Mouse (Mus musculus): Measurements from ENCODE around the gene Fbxl18.

The Fbxl18 gene

DNA sequence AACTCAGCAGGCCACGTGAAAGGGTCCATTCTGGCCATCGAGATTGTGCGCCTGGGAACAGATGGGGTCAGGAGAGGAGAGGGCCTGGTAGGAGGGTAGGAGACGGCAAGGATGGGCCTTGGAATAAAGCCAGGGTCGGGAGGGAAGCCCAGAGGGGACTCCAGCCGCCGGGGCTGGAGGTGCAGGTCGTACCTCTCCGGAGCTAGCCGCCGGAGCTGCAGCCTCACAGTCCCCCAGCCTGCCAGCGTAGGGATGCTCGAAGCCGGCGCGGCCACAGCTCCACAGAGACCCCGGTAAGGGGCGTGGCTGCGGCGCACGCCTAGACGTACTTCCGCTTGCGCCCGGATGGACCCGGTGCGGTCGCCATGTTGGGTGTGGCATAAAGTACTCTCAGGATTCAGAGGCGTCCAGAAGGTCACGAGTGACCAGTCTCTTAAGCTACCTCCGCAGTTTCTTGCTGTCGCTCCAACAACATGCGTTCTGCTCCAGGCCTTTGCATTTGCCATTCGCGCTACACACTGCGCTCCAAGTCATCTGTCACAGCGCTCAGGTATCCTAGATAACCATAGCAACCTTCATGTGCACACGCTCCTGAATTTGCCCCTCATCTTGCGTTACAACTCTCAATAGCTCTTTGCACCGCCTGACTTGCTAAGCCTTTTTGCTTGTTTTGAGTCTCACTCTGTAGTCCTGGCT lies at the start of gene Fbxl18:
Gene Fbxl18, minus strand, starts transcription at position 504 of the 696 bp plus-strand sequence.
- in situ Hi-C loops (cut with MboI; ENCODE audit: low pct_unique_long_range_greater_than_20kb in 1 of 2, low sequenced_read_pairs in 2 of 2, unreplicated experiment in 1 of 2): no loop called here

- in situ Hi-C loops (cut with MboI; ENCODE audit: low pct_unique_long_range_greater_than_20kb in 1 of 2, low sequenced_read_pairs in 2 of 2, unreplicated experiment in 1 of 2): loop anchor here (5.0 to 25.0 kb wide), 3 partner anchors 97 to 354 kb away; partner anchors contain the start of gene Zfp853 (in 2 of the 2)
These were observed 45.2 kb upstream of the Fbxl18 start for GRCm38 (mm10) chr5:142940393-142940792.

- in situ Hi-C loops (cut with MboI; ENCODE audit: low pct_unique_long_range_greater_than_20kb in 1 of 2, low sequenced_read_pairs in 2 of 2, unreplicated experiment in 1 of 2): loop anchor here (5.0 to 25.0 kb wide), 2 partner anchors 99 to 349 kb away; partner anchors contain the start of gene Zfp853 (in 1 of the 2)
These were observed 42.9 kb upstream of the Fbxl18 start for GRCm38 (mm10) chr5:142937956-142938727.

- in situ Hi-C loops (cut with MboI; ENCODE audit: low pct_unique_long_range_greater_than_20kb in 1 of 2, low sequenced_read_pairs in 2 of 2, unreplicated experiment in 1 of 2): loop anchor here (5.0 to 25.0 kb wide), 2 partner anchors 101 to 351 kb away; partner anchors contain the start of gene Zfp853 (in 1 of the 2)
These were observed 41.1 kb upstream of the Fbxl18 start for GRCm38 (mm10) chr5:142936336-142936719.

DNA sequence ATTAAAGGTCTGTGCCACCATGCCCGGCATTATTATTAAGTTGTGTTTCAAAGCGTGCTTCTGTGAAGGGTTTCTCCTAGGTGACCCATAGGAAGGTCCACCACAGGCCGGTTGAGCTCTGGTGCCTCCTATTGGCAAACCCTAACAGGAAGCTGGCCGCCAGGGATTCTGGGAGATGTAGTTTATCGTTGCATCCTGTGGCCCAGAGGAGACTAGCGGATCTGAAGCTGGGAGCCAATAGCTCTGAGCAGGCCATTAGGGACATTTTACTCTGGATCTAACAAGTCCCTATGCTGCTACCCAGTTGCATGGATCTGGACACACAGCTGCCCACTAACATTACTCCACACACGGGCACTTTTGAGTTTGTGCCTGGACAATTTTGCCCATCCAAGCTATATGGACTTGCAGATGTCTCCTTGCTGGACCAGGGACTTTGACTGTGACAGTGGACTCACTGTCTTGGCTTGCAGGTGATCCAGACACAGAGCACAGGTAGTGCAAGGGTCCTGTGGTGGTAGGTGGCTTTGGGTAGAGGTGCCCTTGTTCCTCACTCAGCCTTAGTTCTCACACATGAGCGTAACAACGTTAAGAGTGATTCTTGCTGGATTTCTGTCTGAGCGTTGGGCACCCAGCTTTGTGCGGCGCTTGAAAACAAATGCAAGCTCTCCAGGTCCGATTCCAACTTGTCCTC lies 40.6 kb upstream of the Fbxl18 start:
- in situ Hi-C loops (cut with MboI; ENCODE audit: low pct_unique_long_range_greater_than_20kb in 1 of 2, low sequenced_read_pairs in 2 of 2, unreplicated experiment in 1 of 2): loop anchor here (5.0 to 25.0 kb wide), 2 partner anchors 102 to 352 kb away; partner anchors contain the start of gene Zfp853 (in 1 of the 2)

DNA sequence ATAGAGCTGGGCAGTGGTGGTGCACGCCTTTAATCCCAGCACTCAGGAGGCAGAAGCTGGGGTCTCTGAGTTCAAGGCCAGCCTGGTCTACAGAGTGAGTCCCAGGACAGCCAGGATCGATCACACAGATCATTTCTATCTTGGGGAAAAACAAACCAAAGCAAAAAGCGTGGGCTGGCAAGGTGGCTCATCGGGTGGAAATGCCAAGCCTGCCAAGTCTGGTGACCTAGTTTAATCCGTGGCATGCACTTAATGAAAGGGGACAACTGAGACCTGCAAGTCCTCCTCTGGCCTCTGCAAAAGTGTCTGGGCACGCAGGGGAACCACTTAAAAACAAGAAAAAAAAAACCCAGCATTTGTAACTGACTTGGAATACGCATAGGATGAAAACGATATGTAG lies 37.5 kb upstream of the Fbxl18 start:
- in situ Hi-C loops (cut with MboI; ENCODE audit: low pct_unique_long_range_greater_than_20kb in 1 of 2, low sequenced_read_pairs in 2 of 2, unreplicated experiment in 1 of 2): loop anchor here (5.0 to 25.0 kb wide), 3 partner anchors 45 to 355 kb away; partner anchors contain the start of gene Zfp853 (in 1 of the 2)

DNA sequence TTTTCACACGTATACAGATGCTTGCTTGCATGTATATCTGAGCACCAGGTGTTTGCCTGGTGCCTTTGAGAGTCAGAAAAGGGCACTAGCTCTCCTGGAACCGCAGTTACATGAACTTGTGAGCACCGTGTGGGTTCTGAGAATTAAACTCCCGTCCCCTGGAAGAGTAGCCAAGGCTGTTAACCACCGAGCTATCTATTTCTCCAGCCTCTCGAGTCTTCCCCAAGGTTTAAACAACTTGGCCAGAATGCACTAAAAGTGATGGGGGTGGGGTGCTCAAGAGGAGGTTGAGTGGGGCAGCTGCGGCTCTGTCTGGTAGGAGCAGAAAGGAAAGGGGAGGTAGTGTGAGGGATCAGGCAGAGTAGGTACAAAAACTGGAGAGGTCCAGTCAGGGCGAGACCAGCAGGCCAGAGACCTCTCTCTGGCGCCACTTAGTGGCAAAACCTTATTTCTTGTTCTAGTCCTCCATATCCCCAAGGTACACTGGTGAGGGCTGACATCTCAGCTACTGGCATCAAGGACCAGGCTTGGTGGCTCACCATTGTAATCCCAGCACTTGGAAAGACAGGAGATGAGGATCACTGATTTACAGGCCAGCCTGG lies 37.0 kb upstream of the Fbxl18 start:
- in situ Hi-C loops (cut with MboI; ENCODE audit: low pct_unique_long_range_greater_than_20kb in 1 of 2, low sequenced_read_pairs in 2 of 2, unreplicated experiment in 1 of 2): loop anchor here (5.0 to 25.0 kb wide), 3 partner anchors 45 to 355 kb away; partner anchors contain the start of gene Zfp853 (in 1 of the 2)

DNA sequence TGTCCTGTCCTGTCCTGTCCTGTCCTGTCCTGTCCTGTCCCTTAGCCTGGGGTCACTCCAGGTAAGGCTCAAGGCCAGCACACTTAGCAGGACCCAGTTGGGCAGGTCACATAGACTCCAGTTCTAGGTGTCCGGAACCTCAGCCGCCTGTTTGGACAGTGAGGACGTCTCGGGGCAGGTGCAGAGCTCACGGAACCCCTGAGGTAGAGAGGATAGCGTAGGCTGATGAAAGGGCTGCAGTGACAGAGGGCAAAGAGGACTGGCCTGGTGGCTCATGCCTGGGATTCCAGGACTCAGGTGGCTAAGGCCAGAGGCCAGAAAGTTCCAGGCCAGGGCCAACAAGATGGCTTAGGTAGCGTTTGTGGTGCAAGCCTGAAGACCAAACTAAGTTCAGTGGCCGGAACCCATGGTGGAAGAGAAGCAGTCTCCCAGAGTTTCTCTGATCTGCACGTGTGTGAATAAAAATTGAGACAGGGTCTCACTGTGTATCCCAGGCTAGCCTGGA lies 36.1 kb upstream of the Fbxl18 start:
- in situ Hi-C loops (cut with MboI; ENCODE audit: low pct_unique_long_range_greater_than_20kb in 1 of 2, low sequenced_read_pairs in 2 of 2, unreplicated experiment in 1 of 2): loop anchor here (5.0 to 25.0 kb wide), 3 partner anchors 44 to 356 kb away; partner anchors contain the start of gene Zfp853 (in 1 of the 2)

DNA sequence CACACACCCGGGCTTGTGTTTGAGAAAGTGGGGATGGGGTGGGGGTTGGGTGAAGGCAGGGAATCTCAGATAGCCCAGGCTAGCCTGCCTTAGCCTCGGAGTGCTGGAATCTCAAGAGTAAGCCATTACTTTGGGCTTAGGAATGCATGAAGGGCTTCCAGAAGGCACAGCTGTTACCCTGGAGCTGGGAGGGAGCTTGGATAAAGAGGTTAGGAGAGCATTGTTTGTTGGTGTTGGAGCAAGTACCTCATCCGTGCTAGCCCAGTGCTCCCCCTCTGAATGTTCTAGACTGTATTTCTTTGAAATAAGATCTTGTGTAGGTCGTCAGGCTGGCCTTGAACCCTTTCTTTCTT lies 34.2 kb upstream of the Fbxl18 start:
- in situ Hi-C loops (cut with MboI; ENCODE audit: low pct_unique_long_range_greater_than_20kb in 1 of 2, low sequenced_read_pairs in 2 of 2, unreplicated experiment in 1 of 2): loop anchor here in 1 of 2 experiments (25.0 kb wide), 1 partner anchor 358 kb away; the partner anchor contains the start of gene Zfp853

DNA sequence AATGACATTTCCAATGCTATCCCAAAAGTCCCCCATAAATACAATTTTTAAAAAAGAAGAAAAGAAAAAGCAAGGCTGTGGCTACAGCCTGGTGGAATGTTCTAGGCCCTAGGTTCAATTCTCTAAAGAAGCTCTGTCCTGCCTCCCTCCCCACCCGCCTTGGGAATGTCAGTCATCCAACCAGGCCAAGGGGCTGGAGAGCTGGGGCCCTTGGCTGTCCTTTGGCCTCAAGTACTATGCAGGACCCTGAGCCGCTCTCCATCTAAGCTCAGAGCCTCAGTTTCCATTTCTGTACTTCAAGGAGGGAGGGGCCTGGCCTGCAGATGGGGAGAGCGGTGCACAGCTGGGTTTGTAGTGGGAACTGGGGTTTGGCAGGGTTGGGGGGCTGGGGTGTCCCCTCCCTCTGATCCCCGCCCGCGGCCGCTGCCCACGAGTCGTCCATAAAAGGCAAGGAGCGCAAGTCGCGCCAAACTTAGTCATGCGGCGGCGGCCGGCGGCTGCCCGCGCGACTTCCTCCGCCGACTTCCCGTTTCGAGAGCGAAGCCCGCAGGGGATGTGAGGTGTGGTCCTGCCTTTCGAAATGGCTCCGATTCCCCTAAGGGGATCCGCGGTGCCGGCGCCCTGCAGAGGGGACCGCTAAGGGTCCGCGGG lies 33.7 kb upstream of the Fbxl18 start:
- in situ Hi-C loops (cut with MboI; ENCODE audit: low pct_unique_long_range_greater_than_20kb in 1 of 2, low sequenced_read_pairs in 2 of 2, unreplicated experiment in 1 of 2): loop anchor here in 1 of 2 experiments (25.0 kb wide), 1 partner anchor 358 kb away; the partner anchor contains the start of gene Zfp853

DNA sequence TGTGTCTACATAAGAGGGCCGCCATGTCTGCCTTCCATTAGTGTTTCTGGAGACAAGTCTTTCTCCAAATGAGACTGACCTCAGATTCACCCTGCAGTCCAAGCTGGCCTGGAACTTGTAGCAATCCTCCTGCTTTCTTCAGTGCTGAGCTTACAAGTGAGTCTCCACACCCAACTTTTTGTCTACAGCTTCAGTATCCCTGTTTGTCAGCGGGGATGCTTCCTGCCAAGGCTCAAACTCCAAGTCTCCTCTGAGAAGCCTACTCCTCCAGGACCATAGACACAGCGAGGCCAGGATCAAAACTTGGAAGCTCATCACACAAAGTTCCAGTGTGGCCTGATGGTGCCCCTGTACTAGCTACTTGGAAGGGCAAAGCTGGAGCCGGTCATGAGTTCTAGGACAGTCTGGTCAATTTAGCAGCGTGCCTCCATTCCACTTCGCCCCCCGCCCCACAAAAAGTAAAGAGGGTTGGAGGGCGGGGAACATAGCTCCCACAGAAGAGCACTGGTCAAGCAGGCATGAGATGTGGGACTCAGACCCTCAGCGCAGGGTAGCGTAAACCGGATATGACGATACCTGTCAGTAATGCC lies 32.2 kb upstream of the Fbxl18 start:
- in situ Hi-C loops (cut with MboI; ENCODE audit: low pct_unique_long_range_greater_than_20kb in 1 of 2, low sequenced_read_pairs in 2 of 2, unreplicated experiment in 1 of 2): loop anchor here in 1 of 2 experiments (25.0 kb wide), 1 partner anchor 360 kb away; the partner anchor contains the start of gene Zfp853

- in situ Hi-C loops (cut with MboI; ENCODE audit: low pct_unique_long_range_greater_than_20kb in 1 of 2, low sequenced_read_pairs in 2 of 2, unreplicated experiment in 1 of 2): loop anchor here in 1 of 2 experiments (25.0 kb wide), 1 partner anchor 360 kb away; the partner anchor contains the start of gene Zfp853
These were observed 31.7 kb upstream of the Fbxl18 start for GRCm38 (mm10) chr5:142926940-142927228.

GRCm38 (mm10) chr5:142926204-142926939 lies 31.2 kb upstream of the Fbxl18 start:
- in situ Hi-C loops (cut with MboI; ENCODE audit: low pct_unique_long_range_greater_than_20kb in 1 of 2, low sequenced_read_pairs in 2 of 2, unreplicated experiment in 1 of 2): loop anchor here in 1 of 2 experiments (25.0 kb wide), 1 partner anchor 361 kb away; the partner anchor contains the start of gene Zfp853

GRCm38 (mm10) chr5:142924336-142924959 lies 29.2 kb upstream of the Fbxl18 start:
- in situ Hi-C loops (cut with MboI; ENCODE audit: low pct_unique_long_range_greater_than_20kb in 1 of 2, low sequenced_read_pairs in 2 of 2, unreplicated experiment in 1 of 2): no loop called here

- in situ Hi-C loops (cut with MboI; ENCODE audit: low pct_unique_long_range_greater_than_20kb in 1 of 2, low sequenced_read_pairs in 2 of 2, unreplicated experiment in 1 of 2): no loop called here
These were observed 28.6 kb upstream of the Fbxl18 start for GRCm38 (mm10) chr5:142923781-142924180.

- in situ Hi-C loops (cut with MboI; ENCODE audit: low pct_unique_long_range_greater_than_20kb in 1 of 2, low sequenced_read_pairs in 2 of 2, unreplicated experiment in 1 of 2): no loop called here
These were observed 27.0 kb upstream of the Fbxl18 start for GRCm38 (mm10) chr5:142922251-142922650.

All from mouse embryonic stem cell (cell line).